Mouse (Mus musculus) sigmoid colon, adult 10 weeks (tissue): ENCODE data around the gene Srbd1. TPM values are rescaled to one million over a fixed set of nuclear protein-coding genes. Genes with fewer than 3 reads are reported as not detected.

Source experiments
- polyA plus RNA-seq: library from polyadenylated mRNA; stranded (reverse); fragments of 350-450 nt; fragmentation: Illumina TruSeq; extraction: RNeasy Lipid Tissue Mini Kit (QIAGEN cat#74804); gene quantifications from one replicate; pipeline ENCODE4 v1.2.3, GENCODE M21; 2014; ENCODE audit warnings: low read depth, low replicate concordance

Srbd1 gene
- polyA plus RNA-seq, result 10.7 TPM

DNA sequence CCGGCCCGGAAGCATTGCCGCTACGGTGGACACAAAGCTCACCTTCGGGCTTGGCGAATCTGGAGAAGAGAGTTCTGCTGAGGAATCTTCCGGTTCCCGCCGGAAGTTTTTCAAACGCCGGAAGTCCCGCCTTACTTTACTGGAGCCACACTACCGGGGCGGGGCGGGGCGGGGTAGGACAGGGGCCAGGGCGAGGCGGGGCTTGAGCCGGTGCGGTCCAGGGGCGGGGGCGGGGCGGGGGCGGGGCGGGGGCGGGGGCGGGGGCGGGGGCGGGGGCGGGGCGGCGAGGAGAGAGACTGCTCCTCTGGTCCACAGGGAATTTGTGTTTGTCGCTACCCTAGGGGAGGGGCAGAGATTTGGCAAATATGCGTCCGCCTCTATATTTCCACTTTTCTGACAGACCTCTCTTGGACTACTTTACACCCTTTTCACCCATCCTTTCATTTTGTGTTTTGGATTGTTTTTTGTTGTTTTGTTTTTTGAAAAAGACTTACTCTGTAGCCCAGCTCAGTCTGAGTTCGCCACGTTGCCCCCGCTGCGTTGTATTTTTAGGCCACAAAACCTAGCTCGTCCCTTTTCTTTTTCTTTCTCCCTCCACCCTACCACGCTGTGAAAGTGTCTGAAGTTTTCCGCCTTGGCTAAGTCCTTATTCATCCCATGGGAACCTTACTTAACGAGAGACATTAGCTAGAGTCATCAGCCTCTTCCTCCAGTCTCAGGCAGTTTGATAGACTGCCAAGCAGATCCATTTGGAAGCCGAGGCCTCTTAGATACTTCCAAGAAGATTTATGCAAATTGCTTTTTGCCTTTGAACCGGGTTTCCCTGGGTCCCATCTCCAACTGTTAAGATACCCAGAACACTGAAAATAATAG, at the start of gene Srbd1:
Gene Srbd1 (minus strand): TSS at position 97 of the 873 bp plus-strand sequence.

GRCm38 (mm10) chr17:86167320-86168230, 22.6 kb upstream of the Srbd1 start, which contains the start of gene Prkce:
Gene Prkce, plus strand, starts transcription at chr17:86167785.

Other genes starting within 250 kb of the Srbd1 start
- 25.3 TPM for gene Prkce, start 22.6 kb upstream of the Srbd1 start, polyA plus RNA-seq